Mouse (Mus musculus) cerebellum, adult 8-10 months (tissue): ENCODE data around the gene Stx1a.

Experiments
- DNase-seq: peaks from one replicate; pipeline ENCODE4 v3.0.0; 2022

Stx1a gene

DNA sequence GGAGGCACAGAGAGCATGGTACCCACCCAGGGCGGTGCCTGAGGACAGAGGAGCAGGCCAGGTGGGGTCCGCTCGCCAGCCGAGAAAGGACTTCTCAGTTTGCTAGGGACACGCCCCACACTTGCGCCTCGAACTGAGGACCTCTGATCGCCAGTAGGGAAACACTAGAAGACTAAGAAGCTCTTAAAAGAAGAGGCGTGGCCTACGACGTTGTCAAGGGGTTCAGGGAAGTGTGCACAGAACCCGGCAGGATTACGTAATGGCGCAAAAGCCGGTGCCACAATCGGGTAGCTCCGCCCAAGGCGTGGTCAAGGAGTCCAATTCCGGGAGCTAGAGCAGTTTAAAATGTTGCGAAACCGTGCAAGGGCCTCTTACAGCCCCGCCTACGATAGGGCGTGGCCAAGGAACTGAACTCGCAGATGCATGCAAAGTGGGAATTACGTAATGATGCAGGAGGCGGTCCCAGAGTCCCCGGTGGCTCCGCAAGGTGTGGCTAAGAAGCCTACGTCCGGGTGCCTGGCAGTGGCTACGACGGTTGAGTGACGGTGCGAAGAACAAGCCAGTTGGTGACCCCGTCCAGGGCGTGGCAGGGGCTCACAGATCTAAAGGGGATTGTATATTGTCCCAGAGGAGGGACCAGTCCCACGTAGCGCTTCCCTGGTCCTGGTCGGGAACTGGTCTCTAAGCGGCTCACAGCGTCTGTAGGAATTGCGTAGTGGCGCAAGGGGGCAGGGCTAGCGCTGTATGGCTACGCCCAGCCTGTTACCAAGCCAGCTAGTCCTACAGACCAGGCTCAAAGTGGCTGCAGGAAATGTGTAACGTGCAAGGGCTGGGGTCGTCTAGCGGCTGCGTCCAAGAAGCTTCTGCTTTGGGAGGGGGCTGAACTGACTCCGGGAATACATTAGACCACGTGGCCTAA, 14.4 kb upstream of the Stx1a start, which contains the start of gene Abhd11:
Gene Abhd11 (plus strand): TSS at position 482 of the 919 bp plus-strand sequence.
- peak; percentile 96 for DNase-seq

DNA sequence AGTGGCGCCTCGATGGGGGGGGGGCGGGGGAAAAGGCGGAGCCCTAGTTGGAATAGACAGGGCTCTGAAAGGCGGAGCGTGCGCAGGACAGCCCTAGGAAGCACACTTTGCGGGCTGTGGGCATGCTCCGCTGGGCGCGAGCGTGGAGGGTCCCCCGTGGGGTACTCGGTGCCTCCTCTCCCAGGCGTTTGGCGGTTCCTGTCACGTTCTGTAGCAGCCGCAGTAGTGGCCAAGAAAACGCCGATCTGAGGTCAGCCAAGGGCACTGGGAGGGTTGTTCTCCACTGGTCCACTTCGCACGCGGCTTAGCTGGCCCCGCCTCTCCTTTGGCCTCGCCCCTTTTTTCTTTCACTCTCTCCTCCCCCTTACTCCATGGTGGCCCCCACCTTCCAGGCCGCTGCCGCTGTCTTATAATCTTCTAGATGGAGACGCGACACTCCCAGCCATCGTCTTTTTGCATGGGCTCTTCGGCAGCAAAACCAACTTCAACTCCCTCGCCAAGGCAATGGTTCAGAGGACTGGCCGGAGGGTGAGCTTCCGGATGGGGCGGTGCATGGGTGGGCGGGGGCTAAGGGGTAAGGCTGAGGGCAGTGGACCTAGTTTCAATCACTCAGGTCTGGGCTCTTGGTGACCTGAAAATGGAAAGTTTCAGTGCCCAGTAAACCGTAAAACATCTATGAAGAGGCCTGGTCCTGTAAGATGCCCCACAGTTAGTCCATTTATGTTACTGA, 13.5 kb upstream of the Stx1a start:
- peak; percentile 89 for DNase-seq

DNA sequence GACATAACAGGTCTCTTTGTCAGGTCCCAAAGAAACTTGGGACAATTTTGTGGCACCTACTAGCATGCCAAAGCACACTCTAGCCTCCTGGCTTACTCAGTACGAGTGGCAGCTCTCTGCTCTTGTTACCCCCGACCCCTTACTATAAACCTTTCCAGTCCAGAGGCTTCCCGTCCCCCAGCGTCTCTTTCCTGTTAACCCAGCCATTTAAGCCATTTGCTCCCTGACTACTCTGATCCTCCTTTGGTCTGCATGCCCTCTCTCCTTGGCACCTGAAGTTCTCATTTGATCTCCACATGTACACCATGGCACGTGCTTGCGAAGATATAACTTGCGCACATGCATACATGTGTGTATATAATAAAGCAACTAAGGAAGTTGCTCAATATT, 13.0 kb upstream of the Stx1a start:
- peak; percentile 36 for DNase-seq

DNA sequence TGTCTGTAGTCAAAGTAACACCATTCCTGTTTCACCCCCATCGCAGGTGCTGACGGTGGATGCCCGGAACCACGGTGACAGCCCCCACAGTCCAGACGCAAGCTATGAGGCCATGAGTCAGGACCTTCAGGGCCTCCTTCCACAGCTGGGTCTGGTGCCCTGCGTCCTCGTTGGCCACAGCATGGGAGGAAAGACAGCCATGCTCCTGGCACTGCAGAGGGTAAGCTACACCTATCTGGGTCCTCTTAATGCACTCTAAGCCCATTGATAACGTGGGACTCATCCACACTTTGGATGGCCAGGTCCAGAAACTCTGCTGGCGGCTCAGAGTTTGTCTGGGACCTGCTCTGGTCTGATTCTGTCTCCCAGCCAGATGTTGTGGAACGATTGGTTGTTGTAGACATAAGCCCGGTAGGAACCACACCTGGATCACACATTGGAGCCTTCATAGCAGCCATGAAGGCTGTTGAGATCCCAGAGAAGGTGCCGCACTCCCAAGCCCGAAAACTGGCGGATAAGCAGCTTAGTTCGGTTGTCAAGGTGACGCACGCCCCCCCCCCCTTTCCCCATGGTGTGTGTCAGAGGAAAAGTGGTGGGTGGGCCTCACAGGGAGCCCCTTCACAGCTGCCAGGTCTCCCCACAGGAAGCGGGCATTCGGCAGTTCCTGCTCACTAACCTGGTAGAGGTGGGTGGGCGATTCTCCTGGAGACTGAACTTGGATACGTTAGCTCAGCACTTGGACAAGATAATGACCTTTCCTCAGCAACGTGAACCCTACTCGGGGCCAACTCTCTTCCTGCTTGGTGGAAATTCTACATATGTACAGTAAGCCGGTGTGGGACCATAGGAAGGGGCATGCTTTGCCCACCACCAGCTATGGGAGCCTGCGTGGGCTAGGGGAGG, 12.2 kb upstream of the Stx1a start:
- DNase-seq, result peak; percentile 37

DNA sequence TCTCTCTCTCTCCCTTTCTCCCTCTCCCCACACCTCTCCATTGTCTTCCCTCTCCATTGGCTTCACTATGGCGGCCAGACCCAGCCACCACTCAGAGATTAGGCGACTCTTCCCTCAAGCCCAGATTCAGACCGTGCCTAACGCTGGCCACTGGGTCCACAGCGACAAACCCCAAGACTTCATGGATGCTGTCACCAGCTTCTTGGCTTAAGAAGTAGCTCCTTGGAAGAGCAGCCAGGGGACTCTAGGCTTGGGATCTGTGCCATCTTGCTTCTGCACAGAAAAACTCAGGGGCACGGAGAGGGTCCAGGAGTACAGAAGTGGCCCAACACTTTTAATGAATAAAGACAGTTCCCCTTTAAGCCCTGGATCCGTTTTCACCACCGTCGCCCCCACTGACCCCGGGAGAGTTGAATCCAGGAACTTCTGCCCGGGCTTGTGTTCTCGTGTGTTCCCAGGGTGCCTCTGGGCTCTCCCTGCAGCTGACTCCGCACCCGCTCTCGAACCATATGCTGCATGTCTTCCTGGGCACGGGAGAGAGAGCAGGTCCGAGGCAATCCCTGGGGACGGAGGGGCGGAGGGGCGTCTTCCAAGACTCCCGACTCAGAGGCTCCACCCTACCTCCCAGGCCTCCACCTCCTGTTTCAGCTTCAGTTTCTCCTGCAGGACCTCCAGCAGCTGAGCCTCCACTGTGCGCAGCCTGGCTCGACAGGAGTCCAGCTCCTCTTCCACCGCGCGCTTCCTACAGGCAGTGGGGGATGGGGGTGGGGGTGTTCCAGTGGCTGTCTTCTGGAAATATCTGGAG, 11.3 kb upstream of the Stx1a start:
- DNase-seq, result no peak

DNA sequence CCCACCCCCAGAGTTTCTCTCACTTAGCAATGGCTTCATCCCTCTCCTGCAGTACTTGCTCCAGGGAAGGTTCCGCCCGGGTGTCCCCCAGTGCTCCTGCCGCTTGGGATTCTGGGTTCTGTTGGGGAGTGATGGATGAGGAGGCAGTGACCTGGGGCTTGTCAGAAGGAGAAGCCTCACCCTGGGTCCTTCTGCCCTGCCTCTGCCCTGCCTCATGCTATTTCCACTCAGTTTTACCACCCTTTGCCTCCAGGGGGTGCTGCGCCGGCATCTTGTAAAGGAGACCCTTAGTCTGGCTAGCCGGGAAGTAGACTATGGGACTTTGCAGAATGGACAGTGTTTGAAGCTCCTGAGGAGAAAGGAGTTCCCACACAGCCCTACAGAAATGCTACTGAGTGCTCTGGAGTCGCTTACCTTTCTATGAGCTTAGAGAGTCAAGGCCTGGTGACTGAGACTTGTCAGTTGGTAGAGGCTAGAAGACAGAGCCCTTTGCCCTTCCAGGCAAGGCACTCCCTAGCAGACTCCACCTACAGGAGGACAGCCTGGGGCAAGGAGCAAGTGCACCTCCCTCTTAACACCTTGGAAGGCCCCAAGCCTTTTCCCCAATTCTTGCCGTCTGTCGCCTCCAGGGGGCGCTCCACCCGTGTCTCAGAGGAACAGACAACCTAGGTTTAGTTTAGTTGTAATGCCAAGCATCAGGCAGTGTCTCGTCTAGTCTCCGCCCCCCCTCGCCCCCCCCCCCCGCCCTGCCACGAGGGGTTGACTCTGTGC, 10.4 kb upstream of the Stx1a start:
- DNase-seq, result peak; percentile 83

DNA sequence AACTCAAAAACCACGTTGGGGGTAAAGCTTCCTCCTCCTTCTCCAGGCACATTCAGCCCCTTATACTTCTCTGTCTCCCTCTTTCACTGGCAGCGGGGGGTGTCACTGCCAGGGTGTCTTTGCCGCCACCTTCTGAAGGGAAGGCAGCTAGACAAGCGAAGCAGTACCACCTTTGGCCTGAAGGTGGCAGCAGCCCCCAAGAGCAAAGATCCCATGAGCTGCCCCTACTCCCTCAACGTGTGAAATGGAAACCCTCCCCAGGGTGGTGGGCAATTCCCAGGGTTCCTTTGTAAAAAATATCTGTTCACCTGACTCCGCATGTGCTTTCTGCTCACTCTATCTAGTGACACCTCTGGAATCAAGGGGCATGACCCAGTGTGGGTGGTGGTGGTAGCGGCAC, 7.8 kb upstream of the Stx1a start:
- peak; percentile 88 for DNase-seq

DNA sequence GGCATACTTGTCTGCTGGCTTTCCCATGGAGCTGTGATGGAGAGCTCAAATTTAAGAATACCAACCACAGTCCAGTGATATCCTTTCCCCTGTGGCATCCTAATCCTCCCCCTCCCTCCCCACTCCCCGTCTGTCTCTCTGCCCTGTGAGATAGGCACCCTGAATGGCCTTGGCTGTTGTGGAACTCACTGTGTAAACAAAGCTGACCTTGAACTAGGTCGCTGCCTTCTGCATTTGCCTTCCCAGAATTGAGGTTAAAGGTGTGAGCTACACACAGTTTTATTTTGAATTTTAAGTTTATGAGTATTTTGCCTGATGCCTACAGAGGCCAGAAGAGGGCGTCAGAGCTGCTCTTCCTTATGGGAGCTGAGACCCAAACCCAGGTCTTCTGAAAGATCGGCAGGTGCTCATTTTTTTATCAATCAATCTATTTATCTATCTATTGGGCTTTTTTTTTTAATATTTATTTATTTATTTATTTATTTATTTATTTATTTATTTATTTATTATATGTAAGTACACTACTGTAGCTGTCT, 7.0 kb upstream of the Stx1a start:
- DNase-seq, result no peak

DNA sequence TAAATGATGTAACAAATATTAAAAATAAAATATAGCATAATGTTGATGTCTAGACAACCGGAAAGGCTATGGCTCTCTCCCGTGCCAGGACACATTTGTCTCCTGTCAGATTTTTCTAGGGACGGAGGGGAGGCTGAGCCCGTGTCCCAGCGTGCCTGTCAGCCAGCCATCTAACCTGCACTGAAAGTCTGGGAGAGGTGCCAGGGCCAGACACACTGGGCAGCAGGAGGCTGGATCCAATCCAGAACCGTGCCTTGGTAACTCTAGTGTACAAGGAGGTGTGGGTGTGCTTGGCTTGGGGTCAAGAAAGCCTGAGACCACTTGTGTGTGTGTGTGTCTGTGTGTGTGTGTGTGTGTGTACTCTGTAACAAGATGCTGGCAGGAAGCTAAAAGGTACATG, 1.5 kb upstream of the Stx1a start:
- DNase-seq, result peak; percentile 92

DNA sequence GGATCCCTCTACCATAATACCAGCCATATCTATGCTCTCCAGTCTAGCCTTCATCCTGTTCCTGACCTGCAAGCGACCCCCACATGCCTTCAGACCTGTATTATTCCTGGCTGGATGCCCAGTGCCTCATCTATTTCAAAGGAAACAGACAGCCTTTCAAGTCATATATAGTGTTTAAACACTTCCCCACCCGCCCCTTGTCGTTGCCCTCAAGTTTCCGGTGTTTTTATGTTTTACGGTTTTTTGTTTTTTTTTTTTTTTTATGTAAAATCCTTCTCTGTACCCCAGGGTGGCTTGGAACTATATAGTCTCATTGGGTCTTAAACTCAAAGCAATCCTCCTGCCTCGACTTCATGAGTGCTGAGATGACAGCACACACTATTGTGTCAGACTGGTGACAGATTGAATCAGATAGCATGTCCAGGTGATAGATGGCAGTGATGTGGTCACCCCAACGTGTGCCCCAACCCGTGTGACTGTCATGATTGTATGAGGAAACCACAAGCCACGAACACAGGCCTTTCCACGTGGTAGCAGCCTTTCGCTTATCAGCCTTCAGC, 1.5 kb downstream of the Stx1a start:
- no peak for DNase-seq

DNA sequence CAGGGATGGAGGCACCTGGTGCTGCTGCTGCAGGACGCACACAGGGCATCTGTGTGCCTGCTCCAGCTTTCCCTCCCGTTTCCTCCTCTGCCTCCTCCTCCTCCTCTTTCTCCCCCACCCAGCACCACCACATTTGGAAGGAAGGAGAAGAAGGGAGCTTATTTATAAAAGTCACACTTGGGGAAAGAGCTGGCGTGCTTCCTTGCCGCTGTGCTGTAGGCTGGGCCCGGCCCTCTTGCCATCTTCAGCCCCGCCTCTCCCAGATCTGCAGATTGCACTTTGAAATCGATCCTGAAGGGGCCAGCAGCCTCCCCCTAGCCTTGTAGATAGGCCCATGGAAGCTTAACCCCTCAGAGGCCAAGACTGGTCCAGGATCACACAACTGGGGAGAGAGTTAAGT, 2.6 kb downstream of the Stx1a start:
- DNase-seq, result no peak

DNA sequence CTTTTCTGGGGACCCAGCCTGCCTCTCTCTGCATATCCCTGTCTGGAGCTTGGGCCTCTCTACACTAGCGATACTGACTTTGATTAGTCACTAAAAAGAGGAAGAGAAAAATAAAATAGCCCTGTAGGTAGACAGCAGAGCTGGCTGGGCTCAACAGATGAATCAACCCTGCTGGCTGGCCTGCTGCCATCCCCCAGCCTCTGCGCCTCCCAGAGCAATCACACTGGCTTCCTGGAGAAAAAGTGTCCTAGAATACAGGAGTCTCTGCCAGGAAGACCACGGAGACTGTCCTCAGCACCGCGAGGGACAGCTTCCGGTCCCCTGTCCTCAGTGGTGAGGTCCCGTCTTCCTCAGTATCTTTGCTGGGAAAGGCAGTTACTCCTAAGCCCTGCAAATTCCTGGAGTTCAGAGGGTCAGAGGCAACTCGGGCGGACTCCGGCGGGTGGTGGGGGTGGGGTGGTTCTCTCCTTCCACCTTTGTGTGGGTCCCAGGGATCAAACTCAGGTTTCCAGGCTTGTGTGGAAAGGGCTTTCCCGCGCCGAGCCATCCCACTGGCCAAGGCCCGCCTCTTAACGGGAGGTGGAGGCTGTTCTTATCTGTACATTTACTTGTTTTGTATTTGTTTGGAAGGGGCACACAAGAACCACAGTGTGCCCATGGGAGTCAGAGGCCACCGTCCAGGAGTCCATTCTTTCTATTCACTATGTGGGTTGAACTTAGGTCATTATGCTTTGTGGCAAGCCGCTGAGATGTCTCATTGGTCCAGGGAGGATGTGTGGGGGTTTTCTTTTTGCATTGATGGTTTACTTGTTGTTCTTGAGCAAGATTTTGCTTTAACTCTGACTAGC, 5.9 kb downstream of the Stx1a start:
- peak; percentile 65 for DNase-seq

DNA sequence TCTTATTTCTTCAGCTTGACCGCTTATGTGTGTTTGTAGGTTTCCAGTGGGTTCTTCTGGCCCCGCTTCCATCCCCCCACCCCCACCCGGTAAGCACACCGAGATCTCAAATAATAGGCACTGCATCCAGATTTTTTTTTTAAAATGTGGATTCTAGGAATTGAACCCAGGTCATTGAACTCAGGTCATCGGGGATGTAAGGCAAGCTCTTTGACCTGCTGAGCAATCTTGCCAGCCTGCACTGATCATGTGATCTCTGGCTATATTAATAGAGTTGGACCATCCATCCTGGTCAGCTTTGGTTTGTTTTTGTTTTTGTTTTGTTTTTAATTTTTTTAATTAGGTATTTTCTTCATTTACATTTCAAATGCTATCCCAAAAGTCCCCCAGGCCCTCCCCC, 9.3 kb downstream of the Stx1a start:
- DNase-seq, result no peak

DNA sequence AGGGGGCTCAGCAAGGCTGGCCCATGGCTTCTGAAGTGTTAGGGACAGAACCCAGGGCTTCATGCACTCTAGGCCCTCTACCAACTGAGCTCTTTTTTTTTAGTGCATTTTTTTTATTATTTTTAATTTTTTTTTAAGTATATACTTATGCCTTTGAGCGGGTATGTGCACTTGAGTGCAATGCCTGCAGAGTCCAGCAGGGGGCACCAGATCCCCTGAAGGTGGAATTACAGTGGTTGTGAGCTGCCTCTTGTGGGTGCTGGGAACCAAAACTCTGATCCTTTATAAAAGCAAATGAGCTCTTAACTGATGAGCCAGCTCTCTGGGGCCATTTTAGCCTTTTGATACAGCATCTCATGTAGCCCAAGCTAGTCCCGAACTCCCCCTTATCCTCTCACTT, 11.3 kb downstream of the Stx1a start:
- DNase-seq, result no peak

DNA sequence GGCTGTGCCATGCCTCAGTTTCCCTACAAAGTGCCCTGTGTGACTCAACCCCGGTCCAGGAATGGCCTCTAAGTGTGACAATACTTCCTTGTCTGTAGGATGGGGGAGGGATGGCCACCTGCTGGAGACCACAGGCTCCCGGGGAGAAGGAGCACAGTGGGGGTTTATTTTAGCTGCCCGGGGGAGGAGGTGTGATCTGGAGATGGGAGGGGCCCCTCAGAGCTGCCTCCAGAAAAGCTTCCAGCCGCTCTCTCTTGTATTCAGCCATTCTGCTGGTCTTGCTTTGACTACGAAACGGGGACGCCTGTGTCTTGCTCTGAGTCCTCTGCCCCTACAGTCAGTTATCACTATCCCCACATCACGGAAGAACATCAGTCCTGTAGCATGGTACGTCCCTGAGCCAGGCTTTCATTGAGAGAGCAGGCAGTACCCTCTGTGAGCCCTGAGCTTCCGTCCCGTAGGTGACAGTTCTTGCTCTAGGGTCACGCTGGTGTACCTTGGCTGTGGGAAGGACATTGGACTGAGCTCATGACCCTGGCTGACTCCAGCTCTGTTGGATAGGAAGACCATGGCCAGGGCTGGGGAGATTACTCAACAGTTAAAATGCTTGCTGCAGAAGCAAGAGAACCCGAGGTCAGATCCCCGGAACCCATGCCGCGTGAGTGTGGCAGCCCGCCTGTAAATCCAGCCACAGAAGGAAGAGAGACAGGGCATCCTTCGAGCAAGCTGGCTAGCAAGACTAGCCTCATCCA, 12.5 kb downstream of the Stx1a start:
- DNase-seq, result no peak

DNA sequence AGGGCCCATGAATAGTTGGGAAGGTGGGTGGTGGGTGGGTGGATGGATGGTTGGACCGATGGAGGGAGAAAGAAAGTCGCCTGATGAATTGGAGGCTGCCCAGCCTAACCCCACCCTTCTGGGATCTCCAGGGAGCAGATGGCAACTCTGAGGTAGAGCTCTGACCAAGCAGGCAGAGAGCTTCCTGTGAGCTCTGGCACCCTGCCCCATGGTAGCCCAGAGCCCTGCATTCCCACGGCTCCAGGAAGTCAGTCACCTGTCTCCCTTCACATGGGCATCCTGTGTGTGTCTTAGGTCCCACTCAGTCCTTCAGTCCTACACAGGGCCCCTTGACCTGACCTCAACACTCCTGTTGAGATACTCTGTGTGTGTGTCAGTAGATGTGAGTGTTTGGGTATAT, 14.7 kb downstream of the Stx1a start:
- DNase-seq, result no peak

DNA sequence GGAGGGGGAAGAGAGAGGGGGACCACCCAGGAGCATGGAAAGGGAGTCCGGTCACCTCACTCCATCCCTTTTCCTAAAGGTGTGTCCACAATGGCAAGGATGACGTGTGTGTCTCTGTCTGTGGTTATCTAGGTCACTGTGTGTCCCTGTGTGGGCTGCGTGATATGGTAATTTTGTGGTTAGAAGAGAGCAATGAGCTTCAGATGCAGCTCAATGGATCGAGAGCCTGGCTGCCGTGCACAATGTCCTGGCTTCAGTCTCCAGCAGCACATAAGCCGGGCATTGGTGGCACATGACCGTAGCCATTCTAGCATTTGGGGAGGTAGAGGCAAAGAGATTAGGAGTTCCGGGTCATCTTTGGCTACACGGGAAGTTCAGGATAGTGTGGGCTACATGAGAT, 16.3 kb downstream of the Stx1a start:
- no peak for DNase-seq

DNA sequence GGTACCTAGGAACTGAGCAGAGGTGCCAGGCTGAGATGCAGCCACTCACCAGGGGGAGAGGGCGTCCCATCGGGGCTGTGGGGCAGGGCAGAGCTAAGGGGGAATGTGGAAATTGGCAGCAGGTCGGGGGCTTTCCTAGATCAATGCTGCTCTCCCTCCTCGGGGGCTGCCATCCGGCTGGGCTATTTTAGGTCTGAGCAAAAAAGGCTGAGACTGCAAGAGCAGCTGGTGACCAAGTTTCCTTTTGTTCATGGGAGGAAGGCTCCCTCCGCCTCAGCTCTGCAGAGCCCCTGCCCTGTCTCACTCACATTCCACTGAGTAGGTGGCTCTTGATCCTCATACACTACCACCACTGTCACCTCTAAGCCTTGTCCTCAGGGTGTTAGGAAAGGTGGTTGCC, 16.8 kb downstream of the Stx1a start:
- DNase-seq, result no peak

DNA sequence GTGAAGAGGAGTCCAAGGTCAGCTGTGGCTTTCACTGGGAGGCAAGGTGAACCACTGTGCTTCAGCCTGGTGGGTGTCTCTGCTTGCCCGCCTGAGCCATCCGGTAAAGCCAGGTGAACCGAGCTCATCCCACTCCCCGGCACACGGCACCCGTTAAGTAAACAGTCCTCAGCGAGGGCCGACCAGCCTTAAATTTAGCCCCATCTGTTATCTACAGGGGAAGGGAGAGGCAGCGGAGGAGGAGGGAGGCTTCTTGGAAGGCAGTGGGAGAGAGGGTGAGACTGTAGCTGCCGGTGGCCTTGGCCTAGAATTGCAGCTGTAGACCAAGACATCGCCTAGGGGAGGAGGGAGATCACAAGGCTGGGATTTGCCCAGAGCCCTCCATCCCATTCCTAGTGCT, 17.5 kb downstream of the Stx1a start:
- DNase-seq, result no peak
